Mouse (Mus musculus) layer of hippocampus, adult 18-20 months (tissue): ENCODE data around the gene Oxa1l. TPM values are rescaled to one million over a fixed set of nuclear protein-coding genes. Genes with fewer than 3 reads are reported as not detected.
A peak's percentile ranks its signal among the peaks of the same experiment; 100 is the strongest.
"Not testable (repeated sequence)": the region's sequence is repeated elsewhere in the genome, so short reads cannot be mapped to it uniquely, and the experiment has no call there.

ENCODE experiments used
- DNase-seq, 2 experiments: peaks; one replicate each; pipeline ENCODE4 v3.0.0; 2022; ENCODE audit warnings: low spot score in 2 of 2
- long read RNA-seq: library from polyadenylated mRNA; stranded (forward); transcript quantifications from one replicate; pipeline ENCODE4 v2.0.0, GENCODE M21; 2021
- total RNA-seq, 2 experiments: library from RNA; stranded (reverse); gene quantifications; 2 replicates each; pipeline ENCODE4 v1.2.3; 2021

Oxa1l gene
- total RNA-seq = 10 to 100 TPM; 51.9 to 53.9 TPM
- long read RNA-seq, transcript Oxa1l-201 (10 exons, 2,538 nt) = major isoform, 25 of 36 reads
- long read RNA-seq, partial matches to known transcripts = 8 of 36 reads
- long read RNA-seq, other reads (novel, unspliced or antisense) = 3 of 36 reads

DNA sequence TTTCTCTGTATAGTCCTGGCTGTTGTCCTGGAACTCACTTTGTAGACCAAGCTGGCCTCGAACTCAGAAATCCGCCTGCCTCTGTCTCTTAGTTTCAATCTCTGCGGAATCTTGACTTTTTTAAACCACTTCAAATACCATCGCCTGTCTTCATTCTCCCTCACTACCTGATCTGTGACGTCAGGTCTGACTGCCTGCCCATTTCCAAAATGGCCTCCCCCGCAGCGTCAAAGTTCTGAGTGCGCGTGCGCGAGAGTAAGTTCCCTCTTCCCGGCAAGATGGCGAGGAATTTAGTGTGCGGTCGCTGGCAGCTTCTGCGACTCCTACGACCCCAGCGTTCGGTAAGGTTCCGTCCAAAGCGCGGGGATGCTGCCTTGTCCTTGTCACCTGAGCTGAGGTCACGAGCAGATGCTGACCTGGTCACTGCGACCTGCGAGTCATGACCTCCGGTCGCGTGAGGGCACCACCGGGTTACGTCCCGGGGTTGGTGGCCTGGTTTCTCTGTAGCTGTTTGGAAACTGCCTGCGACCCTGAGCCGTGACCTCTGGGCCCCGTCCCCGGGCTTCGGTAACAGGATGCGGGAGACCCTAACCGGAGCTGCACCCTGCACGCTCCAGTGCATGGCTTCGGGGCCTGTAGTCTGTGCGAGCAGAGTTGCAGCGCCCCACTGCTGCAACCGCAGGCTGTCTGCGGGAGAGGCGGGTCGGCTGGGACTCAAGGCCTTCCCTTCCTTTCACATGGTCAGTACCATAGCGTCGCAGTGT, at the start of gene Oxa1l:
Gene Oxa1l (plus strand): TSS at position 258 of the 764 bp plus-strand sequence.
- peak; percentile 93 to 97 for DNase-seq

DNA sequence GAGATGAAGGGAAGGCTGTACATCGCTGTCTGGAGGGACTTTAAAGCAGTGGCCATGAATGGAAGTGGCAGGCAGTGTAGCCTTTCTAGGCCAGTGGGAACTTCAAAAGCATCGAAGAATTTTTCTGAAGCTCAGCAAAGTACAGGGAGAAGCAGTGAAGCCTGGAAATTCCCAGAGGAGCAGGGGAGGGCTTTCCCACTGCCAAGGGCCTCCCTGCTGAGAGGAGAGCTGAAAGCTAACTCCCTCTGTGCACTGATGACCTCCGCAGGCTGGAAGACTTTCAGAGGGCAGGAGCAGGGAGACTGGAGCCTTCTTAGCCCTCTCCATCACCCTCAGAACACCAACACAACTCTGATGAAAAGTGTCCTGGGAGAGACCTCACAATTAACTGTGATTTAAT, 48.9 kb upstream of the Oxa1l start:
- no peak for DNase-seq

DNA sequence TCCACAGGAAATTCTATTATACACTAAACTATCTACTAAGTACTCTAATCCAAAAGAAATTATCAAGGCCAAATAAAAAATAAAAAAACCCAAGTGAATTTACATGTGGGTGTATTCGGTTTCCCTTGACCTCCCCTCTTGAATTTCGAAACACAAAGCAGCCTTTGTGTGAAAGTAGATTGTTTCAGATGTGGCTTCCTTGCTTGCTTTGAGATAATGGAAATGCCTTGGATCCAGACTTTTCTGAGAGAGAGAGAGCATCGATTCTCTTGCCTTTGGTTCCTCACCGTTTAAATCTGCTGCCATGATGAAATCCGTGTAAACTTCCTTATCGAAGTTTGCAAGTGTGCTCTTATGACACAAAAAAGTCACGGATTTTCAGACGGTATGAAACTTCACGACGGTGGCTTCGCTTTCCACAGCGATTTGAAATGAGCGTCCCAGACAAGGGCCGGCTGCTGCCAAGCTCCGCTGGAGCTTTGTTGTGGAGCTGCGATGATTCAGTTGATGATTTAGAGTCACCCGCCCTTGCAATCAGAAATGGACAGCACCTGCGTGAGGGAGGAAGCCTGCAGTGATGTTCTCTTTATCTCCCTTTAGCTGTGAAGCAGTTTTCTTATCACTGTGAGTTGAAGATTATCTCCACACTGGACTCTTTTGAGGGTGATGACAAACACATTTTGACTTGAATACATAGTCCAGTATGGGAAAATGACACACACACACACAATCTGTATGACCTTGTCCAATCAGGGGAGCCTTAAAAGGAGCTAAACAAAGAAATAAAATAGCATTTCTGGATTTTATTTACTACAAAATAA, 38.9 kb upstream of the Oxa1l start:
- DNase-seq = no peak

DNA sequence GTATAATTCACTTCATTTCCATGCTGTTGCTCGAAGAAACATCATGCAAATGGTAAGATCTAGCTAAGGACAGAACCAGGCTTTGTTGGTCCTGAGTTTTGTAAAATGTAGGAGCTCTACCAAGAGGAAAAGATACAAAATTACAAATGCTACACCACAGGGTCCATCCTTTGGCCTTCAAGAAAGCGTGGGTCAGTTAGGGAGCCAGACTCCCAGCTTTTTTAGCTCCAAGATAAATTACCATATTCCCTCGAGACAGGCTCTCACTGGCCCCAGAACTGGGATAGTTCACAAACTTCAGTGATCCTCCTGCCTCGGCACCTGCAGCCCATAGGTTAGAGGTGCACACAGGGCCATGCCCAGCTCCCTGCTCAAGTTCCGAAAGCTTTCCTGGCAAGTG, 36.1 kb upstream of the Oxa1l start:
- DNase-seq = no peak

DNA sequence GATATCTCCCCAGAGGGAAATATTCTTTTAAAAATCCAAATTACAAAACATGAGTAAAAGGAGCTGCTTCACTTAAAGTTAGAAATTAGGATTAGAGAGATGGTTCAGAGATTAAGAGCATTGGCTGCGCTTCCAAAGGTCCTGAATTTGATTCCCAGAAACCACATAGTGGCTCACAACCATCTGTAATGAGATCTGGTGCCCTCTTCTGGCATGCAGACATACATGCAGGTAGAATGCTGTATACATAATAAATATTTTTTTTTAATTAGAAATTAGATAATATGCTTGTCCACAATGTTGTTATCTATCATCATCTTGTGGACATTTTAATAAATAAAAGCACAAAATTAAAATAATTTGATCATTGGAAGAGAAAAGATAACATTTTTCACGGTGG, 32.1 kb upstream of the Oxa1l start:
- no peak for DNase-seq

DNA sequence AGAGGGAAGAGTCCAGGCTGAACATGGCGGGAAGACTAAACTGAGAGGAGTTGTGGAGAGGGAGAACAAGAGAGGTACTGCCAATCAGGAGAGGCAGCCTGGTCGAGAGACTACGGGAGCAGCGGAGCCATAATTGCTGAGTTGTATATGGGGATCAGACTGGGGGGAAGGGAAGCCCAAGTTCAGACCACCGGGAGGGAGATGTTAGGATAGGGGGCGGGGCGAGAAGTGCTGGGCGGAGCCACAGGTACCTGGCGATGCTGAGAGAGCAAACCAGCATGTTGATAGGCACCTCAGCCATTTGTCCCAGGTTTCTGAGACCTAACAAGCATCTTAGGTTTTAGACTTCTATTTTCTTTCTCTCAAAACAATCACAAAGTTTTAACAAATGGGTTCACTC, 31.4 kb upstream of the Oxa1l start:
- DNase-seq = no peak

DNA sequence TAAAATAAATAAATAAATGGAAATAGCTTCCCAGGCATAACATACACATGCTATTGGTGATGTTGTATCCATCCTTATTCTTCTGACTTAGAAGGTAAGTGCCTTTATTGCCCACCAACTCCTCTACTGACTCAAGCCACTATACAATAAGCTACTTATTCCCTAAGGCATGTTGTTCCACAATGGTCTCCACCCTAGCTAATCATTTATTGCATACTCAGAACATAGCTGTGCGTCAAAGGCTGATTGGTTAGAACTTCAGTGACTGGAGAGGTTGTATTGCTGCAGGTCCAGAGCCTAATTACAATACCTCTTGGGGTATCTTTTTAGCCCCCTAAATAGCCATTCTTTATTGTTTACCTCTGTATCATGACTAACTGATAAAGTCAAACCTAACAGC, 29.5 kb upstream of the Oxa1l start:
- no peak for DNase-seq

DNA sequence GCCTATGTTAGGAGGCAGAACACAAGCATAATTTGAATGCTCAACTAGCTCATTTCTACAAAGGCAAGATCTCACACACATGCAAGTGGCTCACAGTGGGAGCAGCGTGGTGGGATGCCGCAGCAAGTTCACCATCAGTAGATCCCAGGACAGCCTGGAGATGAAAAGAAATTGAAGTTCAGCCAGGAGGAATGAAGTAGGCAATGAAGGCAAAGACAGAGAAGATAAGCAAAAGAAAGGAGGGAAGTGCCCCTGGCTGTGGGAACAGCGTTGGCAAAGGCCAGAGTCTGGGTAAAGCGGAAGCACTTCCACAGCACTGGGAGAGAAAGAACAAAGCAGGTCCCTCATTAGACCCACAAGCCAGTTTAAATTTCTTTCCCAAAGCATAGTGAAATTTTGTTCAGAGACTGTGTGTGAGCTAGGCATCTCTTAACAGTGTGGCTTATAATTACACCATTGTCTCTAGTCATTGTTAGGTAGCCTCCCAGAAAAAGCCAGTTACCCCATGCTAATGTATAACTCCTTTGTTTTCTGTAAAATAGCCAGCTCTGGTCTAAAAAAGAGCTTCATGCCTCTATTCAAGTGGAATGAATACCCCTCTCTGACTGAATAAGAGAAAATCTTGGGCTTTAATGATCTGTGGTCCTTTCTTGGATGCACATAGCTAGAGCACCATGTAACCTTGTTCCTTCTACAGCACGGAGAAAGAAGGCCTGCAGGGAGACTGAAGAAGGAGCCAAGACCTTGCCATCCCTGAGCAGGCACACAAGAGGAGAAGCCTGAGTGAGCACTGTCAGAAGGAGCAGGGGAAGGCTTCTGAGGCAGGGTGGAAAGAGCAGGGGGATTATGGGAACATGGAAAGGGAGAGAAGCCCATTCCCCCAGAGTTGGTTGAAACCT, 28.2 kb upstream of the Oxa1l start:
- no peak for DNase-seq

DNA sequence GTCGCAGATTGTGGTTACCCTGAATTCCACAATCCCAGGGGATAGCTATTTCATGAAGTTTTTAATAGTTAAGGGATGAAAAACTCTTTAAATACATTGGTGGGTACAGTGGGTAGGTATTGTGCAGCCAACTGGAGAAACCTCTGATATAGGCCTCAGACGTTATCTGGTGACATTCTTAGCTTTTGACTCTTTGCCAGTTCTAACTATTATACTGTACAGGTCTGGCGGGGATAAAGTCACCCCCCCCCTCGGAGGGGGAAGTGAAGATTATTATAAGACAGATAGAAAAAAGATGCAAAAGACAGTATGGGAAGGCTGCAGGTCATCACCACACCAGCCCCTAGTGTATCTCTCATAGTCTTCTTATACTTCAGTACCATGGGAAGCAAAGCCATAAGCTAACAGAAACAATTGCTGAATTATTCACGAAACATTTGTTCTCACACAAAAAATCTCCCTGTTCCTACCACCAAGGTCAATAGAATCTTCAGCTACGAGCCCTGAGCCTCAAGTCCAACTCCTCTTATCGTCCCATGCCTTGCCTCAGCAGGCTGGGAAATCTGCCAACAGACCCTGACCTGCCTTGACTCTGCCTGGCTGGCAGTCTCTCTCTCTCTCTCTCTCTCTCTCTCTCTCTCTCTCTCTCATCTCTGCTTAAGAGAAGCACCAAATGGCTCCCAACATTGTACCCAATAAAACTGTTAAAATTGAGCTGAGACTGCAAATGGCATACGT, 27.0 kb upstream of the Oxa1l start:
- no peak for DNase-seq

DNA sequence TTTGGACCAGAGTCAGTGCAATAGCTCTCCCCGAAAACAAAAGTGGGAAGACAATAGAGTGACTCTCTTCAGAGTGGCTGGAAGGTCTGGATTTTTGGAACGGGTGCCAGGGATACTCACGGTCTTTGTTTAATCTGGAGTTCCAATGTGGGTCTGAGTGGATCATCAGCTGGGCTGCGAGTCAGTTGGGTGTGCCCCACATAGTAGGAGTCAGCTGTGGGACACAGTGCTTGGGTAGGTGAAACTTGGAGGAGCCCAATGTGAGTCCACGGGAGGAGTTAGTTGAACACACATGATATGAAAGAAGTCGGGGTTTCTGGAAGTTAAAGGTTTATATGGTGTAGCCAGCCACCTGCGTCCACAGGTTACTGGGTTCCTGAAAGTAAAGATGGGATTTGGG, 19.8 kb upstream of the Oxa1l start:
- DNase-seq = no peak

DNA sequence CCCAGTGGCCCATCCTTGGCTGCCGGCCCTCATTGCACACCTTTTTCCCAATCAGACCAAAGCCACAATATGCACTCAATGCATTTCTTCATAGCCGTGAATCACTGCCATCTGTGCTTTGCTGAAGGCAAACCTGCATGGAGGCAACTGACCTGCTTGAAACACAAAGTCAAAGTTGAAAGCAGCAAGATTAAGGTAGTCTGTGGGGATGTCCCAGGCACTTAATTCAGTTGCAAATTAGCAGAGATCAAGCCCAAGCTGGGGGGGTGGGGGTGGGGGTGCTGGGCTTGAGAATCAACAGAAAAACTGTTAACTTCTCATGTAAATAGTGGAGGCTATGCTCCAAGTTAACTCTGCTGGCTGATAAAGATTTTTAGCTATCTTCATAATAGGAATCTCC, 18.8 kb upstream of the Oxa1l start:
- DNase-seq = not testable (repeated sequence)

DNA sequence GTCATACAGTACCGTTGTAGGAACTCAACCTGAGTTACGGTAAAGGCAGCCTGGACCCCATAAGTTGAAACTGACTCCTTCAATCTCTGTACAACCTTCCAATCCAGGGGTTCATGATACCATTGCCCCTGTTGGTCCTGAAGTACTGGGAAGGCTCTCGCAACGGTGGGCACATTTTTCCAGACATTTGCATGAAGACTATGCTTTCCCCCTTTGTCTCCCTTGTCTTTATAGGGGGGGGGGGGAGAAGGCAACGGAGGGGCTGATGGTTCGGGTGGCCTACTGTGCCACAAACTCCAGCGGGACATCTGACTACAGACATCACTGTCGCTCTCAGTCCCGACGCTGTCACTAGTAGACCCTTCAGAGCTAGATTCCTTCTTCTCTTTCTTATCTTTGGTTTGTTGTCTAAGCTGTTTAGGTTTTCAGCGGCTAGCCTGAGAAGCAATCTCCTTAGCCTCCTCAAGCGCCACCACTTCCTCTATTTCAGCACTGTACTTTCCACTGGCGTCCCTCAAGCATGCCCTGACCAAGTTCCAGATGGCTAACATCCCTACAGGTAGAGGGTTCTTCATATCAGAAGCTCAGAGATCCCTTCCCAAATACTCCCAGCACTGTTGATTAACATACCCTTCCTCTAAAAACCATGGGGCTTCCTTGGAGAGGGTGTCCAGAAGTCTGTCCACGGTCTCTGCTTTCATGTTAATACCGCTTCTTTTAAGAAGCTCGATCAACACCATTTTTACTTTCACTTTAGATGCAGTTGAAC, 9.7 kb upstream of the Oxa1l start:
- DNase-seq = not testable (repeated sequence)

DNA sequence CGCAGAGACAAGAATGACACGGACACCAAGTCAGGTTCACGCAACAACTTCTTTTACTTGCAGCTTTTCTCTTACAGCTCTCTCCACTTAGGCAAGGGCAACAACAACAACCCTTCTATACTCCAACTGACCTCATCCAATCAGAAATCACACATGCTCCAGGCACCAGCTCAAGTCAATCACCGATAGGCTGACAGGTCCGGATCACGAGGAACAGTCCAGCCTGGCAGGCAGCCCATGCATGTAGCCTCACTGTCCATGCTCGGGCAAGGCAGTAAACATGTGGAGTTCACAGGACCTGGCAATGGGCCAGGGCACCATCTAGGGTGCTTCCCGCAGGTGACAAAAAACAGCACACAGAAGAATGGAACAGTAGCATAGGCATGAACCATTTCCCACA, 8.3 kb upstream of the Oxa1l start:
- no peak for DNase-seq

DNA sequence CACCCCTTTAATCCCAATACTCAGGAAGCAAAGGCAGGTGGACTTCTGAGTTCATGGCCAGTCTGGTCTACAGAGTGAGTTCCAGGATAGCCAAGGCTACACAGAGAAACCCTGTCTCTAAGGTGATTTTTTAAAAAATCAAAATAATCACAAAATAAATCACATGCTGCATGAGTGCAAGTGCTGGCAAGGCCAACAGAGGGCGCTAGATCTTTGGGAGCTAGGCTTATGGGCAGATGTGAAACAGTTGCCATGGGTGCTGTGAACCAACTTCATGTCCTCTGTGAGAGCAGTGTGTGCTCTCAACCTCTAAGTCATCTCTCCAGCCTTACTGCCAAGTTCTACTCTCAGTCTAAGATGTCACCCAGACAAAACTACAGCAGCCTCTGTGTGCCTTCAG, 6.2 kb upstream of the Oxa1l start:
- no peak for DNase-seq

DNA sequence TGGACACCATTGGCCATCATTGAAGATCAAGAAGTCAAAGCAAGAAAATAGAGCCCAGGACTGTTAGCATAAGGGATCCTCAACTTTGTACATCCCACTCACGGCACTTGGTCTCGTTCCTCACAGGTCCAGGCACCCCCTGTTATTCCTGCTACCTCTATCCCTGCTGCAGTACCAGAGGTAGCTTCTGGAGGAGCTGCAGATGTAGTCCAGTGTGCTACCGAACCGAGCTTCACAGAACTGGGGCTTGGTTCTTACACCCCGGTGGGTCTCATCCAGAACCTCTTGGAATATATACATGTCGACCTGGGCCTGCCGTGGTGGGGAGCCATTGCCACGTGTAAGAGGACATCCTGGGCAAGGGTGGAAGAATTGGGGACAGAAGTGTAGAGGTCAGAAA, 2.5 kb downstream of the Oxa1l start:
- no peak for DNase-seq

DNA sequence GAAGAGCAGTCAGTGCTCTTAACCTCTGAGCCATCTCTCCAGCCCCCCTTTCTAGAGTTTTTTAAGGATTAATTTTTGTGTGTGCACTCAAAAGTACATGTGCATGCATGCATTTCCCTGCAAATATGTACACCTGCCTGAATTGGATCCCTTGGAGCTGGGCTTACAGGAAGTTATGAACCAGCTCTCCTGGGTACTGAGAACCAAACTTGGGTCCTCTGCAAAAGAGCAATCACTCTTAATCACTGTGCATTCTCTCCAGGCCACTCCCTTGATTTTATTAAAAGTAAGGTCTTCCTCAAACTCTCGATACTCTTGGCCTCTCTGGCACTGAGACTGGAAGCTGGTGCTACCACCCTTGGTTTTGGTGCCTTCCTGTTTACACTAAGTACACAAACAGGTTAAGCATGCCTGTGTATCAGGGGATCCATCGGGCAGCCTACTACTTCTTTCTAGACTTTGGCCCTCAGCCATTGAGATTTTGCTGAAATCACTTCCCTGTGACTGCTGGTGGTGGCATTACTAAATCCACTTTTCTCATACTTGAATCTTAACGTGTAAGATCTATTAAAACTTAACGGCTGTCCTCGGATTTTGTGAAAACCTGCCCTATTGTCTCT, 4.5 kb downstream of the Oxa1l start:
- DNase-seq = no peak

DNA sequence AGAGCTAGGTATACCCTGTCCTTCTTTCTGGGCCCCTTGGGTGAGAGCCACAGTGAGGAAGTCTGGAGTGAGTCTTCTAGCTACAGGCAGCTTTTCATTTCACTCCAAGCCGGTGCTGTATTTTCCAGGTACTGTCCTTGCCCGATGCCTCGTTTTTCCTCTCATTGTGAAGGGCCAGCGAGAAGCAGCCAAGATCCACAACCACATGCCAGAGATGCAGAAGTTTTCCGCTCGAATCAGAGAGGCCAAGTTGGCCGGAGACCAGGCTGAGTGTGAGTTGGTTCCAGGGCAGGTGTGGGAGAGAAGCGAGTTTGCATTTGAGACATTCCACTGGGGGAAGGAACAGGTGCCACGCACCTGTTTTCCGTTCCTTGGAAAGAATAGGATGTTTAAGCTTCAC, 5.9 kb downstream of the Oxa1l start:
- no peak for DNase-seq

DNA sequence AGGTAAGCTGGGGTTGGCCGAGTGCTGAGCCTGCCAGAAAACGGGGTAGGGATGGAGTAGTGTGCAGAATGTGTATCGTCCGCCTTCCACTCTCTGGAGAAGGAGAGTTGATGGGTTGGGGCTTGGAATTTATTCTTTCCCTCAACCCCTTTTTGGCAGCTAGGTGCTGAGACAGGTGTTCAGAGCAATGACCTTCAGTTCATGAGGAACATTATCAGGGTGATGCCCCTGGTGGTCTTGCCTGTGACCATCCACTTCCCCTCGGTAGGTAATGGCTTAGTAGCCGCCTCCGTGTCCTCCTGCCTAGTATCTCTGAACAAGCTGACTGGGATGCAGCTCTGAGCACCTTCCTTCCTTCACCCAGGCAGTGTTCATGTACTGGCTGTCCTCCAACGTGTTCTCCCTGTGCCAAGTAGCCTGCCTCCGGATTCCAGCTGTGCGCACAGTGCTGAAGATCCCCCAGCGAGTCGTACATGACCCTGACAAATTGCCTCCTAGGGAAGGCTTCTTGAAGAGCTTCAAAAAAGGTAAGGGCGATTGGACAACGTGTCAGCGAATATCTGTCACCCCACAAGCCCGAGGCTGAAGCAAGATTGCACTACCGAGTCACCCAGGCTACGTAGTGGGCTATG, 6.9 kb downstream of the Oxa1l start:
- no peak for DNase-seq

DNA sequence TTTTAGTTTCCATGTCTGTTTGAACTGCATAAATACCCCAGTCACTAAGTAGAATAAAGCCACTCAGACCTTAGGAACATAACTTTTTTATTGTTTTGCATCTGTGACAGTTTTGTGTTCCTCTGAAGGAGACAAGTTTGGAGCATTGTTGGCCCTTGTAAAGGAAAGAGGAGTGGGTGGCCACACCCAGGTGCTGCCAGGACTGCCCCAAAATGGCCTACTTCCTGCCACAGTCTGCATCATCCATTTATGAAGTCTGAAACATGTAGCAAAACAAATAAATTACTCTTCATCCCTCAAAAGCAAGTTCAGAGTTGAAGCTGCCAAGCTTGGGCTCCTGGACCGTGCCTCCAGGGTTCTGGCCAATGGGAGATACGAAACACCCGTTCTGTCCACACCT, 8.7 kb downstream of the Oxa1l start:
- DNase-seq = no peak
